Mouse (Mus musculus) B cell, adult 62 days (primary cell): Measurements from ENCODE around the gene Usf3. TPM values are rescaled to one million over a fixed set of nuclear protein-coding genes. Genes with fewer than 3 reads are reported as not detected.

Experiments
- total RNA-seq: library from RNA; stranded (reverse); gene quantifications from 4 replicates; pipeline ENCODE4 v1.2.4, GENCODE M21; 2023

Gene Usf3
- total RNA-seq = 51.5 to 55.2 TPM (median 54.1 TPM) in 4 replicates

GRCm38 (mm10) chr16:44173155-44173941 is at the start of gene Usf3:
Gene Usf3 (plus strand): TSS chr16:44173246.

DNA sequence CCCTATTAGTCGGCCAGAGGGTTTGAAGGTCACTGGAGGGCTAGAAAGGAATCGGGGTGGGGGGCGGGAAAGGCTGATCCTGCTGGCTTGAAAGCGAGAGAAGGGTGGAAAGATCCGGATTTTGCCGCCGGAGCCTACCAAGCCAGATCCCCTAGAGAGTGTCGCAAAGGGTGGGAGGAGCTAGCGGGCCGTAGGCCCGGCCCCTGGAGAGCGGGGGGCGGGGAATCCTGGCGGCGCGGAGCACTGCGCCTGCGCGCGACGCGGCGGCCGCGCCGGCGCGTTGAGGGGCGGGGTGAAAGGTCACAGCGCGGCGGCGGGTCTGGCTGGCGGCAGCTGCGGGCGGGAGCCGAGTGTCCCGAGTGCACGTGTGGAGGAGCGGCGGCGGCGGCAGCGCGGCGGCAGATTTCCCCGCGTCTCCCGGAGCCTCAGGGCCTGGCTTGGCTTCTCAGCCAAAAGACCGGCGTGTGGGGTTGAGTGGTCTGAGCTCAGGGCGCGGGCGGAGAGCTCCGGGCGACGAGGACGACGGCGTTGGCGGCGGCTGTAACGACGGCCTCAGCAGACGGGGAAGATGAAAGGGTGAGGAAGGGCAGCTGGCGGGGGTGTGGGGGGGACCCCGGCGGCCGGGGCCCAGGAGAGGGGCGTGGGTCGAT is 33.4 kb upstream of the Usf3 start, which contains the start of the genes Atp6v1a and Naa50:
TSS of gene Atp6v1a (minus strand) at position 170 of the 650 bp plus-strand sequence.
TSS of gene Naa50 (plus strand) at position 295 of the 650 bp plus-strand sequence.

Other genes starting within 250 kb of the Usf3 start
- gene Qtrt2, start 246.4 kb upstream of the Usf3 start, total RNA-seq = 43.0 to 73.4 TPM (median 57.5 TPM) in 4 replicates
- gene Zdhhc23, start 193.5 kb upstream of the Usf3 start, total RNA-seq = 9.2 to 12.6 TPM (median 11.6 TPM) in 4 replicates
- gene Gramd1c, start 109.9 kb upstream of the Usf3 start, total RNA-seq = 1.7 to 3.8 TPM (median 2.4 TPM) in 4 replicates
- gene Atp6v1a, start 33.5 kb upstream of the Usf3 start, total RNA-seq = 32.9 to 45.0 TPM (median 36.4 TPM) in 4 replicates
- 44.9 to 48.6 TPM (median 46.7 TPM) in 4 replicates for gene Naa50, start 33.4 kb upstream of the Usf3 start, total RNA-seq
- 15.0 to 22.7 TPM (median 16.2 TPM) in 4 replicates for gene Sidt1, start 159.9 kb downstream of the Usf3 start, total RNA-seq
- gene Spice1, start 173.9 kb downstream of the Usf3 start, total RNA-seq = 27.0 to 36.5 TPM (median 31.8 TPM) in 4 replicates
- gene Cfap44, start 221.6 kb downstream of the Usf3 start, total RNA-seq = not detected in 4 replicates